Mouse (Mus musculus): ENCODE measurements around the gene Jakmip3. TPM values are rescaled to one million over a fixed set of nuclear protein-coding genes. Genes with fewer than 3 reads are reported as not detected.

The Jakmip3 gene
- total and polyA plus RNA-seq, 3 experiments: not detected

GRCm38 (mm10) chr7:138940256-138940611, 296 bp upstream of the Jakmip3 start:
- Histone ChIP-seq H3K79me2 (replicated peaks; ENCODE audit: control insufficient read depth, extremely low read depth, insufficient read depth, poor library complexity, severe bottlenecking) (no peaks in the 10 kb centered on the region), H3K4me1 (ENCODE audit: control insufficient read depth in 1 of 2, insufficient read depth in 2 of 2) (no peaks in the 10 kb centered on the region), H3K9me3 (replicated peaks; ENCODE audit: low read length) (peaks cover 20% of the 10 kb centered on the region), H3K36me3 (replicated peaks in 1 of 2; ENCODE audit: control insufficient read depth in 1 of 2, insufficient read depth in 1 of 2, low read length in 1 of 2) (no peaks in the 10 kb centered on the region), H3K4me3 (replicated peaks in 1 of 3; ENCODE audit: low read depth in 2 of 3, low read length in 2 of 3, poor library complexity in 1 of 3) (no peak overlapping the region), H3K4me2 (ENCODE audit: insufficient read depth, low read depth, poor library complexity, severe bottlenecking) (no peak overlapping the region), H3K27ac (ENCODE audit: insufficient read depth, low read depth) (no peak overlapping the region), H3K9ac (ENCODE audit: insufficient read depth, low read depth) (no peak overlapping the region), H3K27me3 (replicated peaks) (peaks cover 54% of the 10 kb centered on the region)
- DNase-seq (ENCODE audit: extremely low read depth): no peak
- dilution Hi-C loops (cut with MboI; ENCODE audit: extremely low pct_ligation_motif_present, extremely low pct_unique_long_range_greater_than_20kb, low sequenced_read_pairs): no loop called here
- TF ChIP-seq MAX (IDR thresholded peaks at IDR 0.05; ENCODE audit: low read length) (no peak), CTCF (conservative IDR thresholded peaks at IDR 0.05 in 1 of 2, IDR thresholded peaks at IDR 0.05 in 1 of 2; ENCODE audit: low read depth in 2 of 2, low read length in 2 of 2) (no peak), JUN (IDR thresholded peaks at IDR 0.05; ENCODE audit: insufficient read depth, low read depth, low read length) (no peak), NELFE (IDR thresholded peaks at IDR 0.05; ENCODE audit: low read depth, low read length) (no peak), RAD21 (IDR thresholded peaks at IDR 0.05; ENCODE audit: low read depth, low read length) (no peak), CHD1 (IDR thresholded peaks at IDR 0.05; ENCODE audit: low read depth, low read length) (no peak), TCF12 (IDR thresholded peaks at IDR 0.05; ENCODE audit: low read depth, low read length) (no peak), NRF1 (IDR thresholded peaks at IDR 0.05; ENCODE audit: low read depth, low read length) (no peak), ZC3H11A (IDR thresholded peaks at IDR 0.05; ENCODE audit: low read depth, low read length) (no peak), TBP (conservative IDR thresholded peaks at IDR 0.05; ENCODE audit: low read depth, low read length) (no peak), USF2 (conservative IDR thresholded peaks at IDR 0.05; ENCODE audit: low read depth, low read length) (no peak)
- in situ Hi-C loops (cut with MboI; ENCODE audit: low pct_ligation_motif_present, low pct_unique_long_range_greater_than_20kb, low sequenced_read_pairs): no loop called here

GRCm38 (mm10) chr7:138941571-138941970, 1.0 kb downstream of the Jakmip3 start:
- no peak overlapping the region for H3K4me2 ChIP-seq (ENCODE audit: insufficient read depth, low read depth, poor library complexity, severe bottlenecking)
- no peaks in the 10 kb centered on the region for H3K36me3 ChIP-seq (replicated peaks in 1 of 2; ENCODE audit: control insufficient read depth in 1 of 2, insufficient read depth in 1 of 2, low read length in 1 of 2)
- H3K4me1 ChIP-seq (ENCODE audit: control insufficient read depth in 1 of 2, insufficient read depth in 2 of 2): no peaks in the 10 kb centered on the region
- peaks cover 51% of the 10 kb centered on the region for H3K27me3 ChIP-seq (replicated peaks)
- no peak for TF ChIP-seq RAD21 (IDR thresholded peaks at IDR 0.05; ENCODE audit: low read depth, low read length)
- no peak for TF ChIP-seq MEF2A (IDR thresholded peaks at IDR 0.05; ENCODE audit: borderline replicate concordance, low read depth, low read length)
- TF ChIP-seq BHLHE40 (IDR thresholded peaks at IDR 0.05; ENCODE audit: low read depth, low read length): no peak
- TF ChIP-seq JUND (conservative IDR thresholded peaks at IDR 0.05; ENCODE audit: low read depth, low read length): no peak
- TF ChIP-seq POLR2AphosphoS2 (IDR thresholded peaks at IDR 0.05; ENCODE audit: low read depth, low read length): no peak
- TF ChIP-seq SMC3 (IDR thresholded peaks at IDR 0.05; ENCODE audit: low read depth, low read length): no peak
- TF ChIP-seq JUN (IDR thresholded peaks at IDR 0.05; ENCODE audit: insufficient read depth, low read depth, low read length): no peak
- no peak for TF ChIP-seq MXI1 (IDR thresholded peaks at IDR 0.05; ENCODE audit: low read depth, low read length)
- no peak for TF ChIP-seq CHD1 (IDR thresholded peaks at IDR 0.05; ENCODE audit: low read depth, low read length)
- no peak for TF ChIP-seq CTCF (conservative IDR thresholded peaks at IDR 0.05 in 1 of 2, IDR thresholded peaks at IDR 0.05 in 1 of 2; ENCODE audit: low read depth in 2 of 2, low read length in 2 of 2)
- no peak for TF ChIP-seq USF2 (conservative IDR thresholded peaks at IDR 0.05; ENCODE audit: low read depth, low read length)
- no peak for TF ChIP-seq IRF4 (IDR thresholded peaks at IDR 0.05; ENCODE audit: low read depth, low read length)
- TF ChIP-seq GABPA (IDR thresholded peaks at IDR 0.05; ENCODE audit: insufficient replicate concordance, low read depth, low read length): no peak
- TF ChIP-seq POLR2A (IDR thresholded peaks at IDR 0.05; ENCODE audit: low read depth, low read length): no peak
- TF ChIP-seq E2F4 (IDR thresholded peaks at IDR 0.05; ENCODE audit: insufficient replicate concordance, low read depth, low read length): no peak
- no peak for TF ChIP-seq NRF1 (IDR thresholded peaks at IDR 0.05; ENCODE audit: low read depth, low read length)
- peaks cover 9% of the 10 kb centered on the region for H3K9me3 ChIP-seq (replicated peaks; ENCODE audit: low read length)
- no peak for DNase-seq (ENCODE audit: extremely low read depth)
- in situ Hi-C loops (cut with MboI; ENCODE audit: low pct_ligation_motif_present, low pct_unique_long_range_greater_than_20kb, low sequenced_read_pairs) (no loop called here), dilution Hi-C loops (cut with MboI; ENCODE audit: extremely low pct_ligation_motif_present, extremely low pct_unique_long_range_greater_than_20kb, low sequenced_read_pairs) (no loop called here)
- H3K4me3 ChIP-seq (replicated peaks in 1 of 3; ENCODE audit: low read depth in 2 of 3, low read length in 2 of 3, poor library complexity in 1 of 3): no peak overlapping the region
- H3K27ac ChIP-seq (ENCODE audit: insufficient read depth, low read depth): no peak overlapping the region
- no peaks in the 10 kb centered on the region for H3K79me2 ChIP-seq (replicated peaks; ENCODE audit: control insufficient read depth, extremely low read depth, insufficient read depth, poor library complexity, severe bottlenecking)
- H3K9ac ChIP-seq (ENCODE audit: insufficient read depth, low read depth): no peak overlapping the region
